In genomic region chr19:55127072-55127718, GRCm38 (mm10) we compare ENCODE assay signal across 8 mouse cellular contexts. TPM values are rescaled to one million over a fixed set of nuclear protein-coding genes. Genes with fewer than 3 reads are reported as not detected.
A peak's percentile ranks its signal among the peaks of the same experiment; 100 is the strongest.
DNase-seq lines count a peak whose midpoint lies in the region; ATAC-seq and TF ChIP-seq lines count a peak whose summit lies in the region.

TSS of gene Gpam (minus strand) at chr19:55127238.

- no peak within 1 kb of the TSS for H3K27ac ChIP-seq in ES-E14 (ENCODE audit: insufficient read depth, low read depth, low read length, poor library complexity, severe bottlenecking)
- 0 out of 2 replicates have a peak within 1 kb of the TSS, but pooled peaks have one; percentile 57 for H3K27ac ChIP-seq in kidney, embryonic 16.5 days (ENCODE audit: low read length)
- H3K27ac ChIP-seq in liver, embryonic 16.5 days (ENCODE audit: low read length): peak within 1 kb of the TSS; percentile 77

- no peak within 1 kb of the TSS for H3K9ac ChIP-seq in ES-E14 (ENCODE audit: insufficient read depth, low read depth, low read length, poor library complexity, severe bottlenecking)
- H3K9ac ChIP-seq in kidney, embryonic 16.5 days (replicated peaks; ENCODE audit: low read length): no peak within 1 kb of the TSS
- H3K9ac ChIP-seq in liver, embryonic 16.5 days (ENCODE audit: low read depth, low read length): peak within 1 kb of the TSS; percentile 16

- no peaks in the 10 kb centered on the region for H3K36me3 ChIP-seq in ES-E14 (ENCODE audit: control insufficient read depth, insufficient read depth, low read length, poor library complexity, severe bottlenecking)
- H3K36me3 ChIP-seq in kidney, embryonic 16.5 days (ENCODE audit: insufficient read depth, low read length): no peaks in the 10 kb centered on the region
- H3K36me3 ChIP-seq in liver, embryonic 16.5 days (ENCODE audit: control insufficient read depth, insufficient read depth): no peaks in the 10 kb centered on the region

- no peak within 1 kb of the TSS for H3K4me3 ChIP-seq in ES-E14 (ENCODE audit: insufficient read depth in 1 of 2, low read depth in 1 of 2, low read length in 2 of 2, poor library complexity in 1 of 2, severe bottlenecking in 1 of 2)
- peak within 1 kb of the TSS; percentile 12 for H3K4me3 ChIP-seq in kidney, embryonic 16.5 days (ENCODE audit: low read length)
- peak within 1 kb of the TSS; percentile 41 for H3K4me3 ChIP-seq in liver, embryonic 16.5 days (ENCODE audit: low read depth, low read length)

- H3K4me1 ChIP-seq in ES-E14 (ENCODE audit: control insufficient read depth in 2 of 2, insufficient read depth in 2 of 2, low read length in 2 of 2, poor library complexity in 1 of 2): peaks cover 0 to 4% of the 10 kb centered on the region in 2 experiments; a peak in 2 of 4 replicates
- H3K4me1 ChIP-seq in kidney, embryonic 16.5 days (ENCODE audit: insufficient read depth, low read length): peaks cover 33% of the 10 kb centered on the region
- H3K4me1 ChIP-seq in liver, embryonic 16.5 days (ENCODE audit: control insufficient read depth, low read depth, low read length): no peaks in the 10 kb centered on the region

- DNase-seq in ES-E14 (ENCODE audit: low read depth, low spot score): no peak
- DNase-seq in adrenal gland, postnatal 4 days (ENCODE audit: low spot score in 2 of 2): no peak
- no peak for DNase-seq in gonadal fat pad, adult 2 months (ENCODE audit: low read depth)
- peak; percentile 67 for DNase-seq in yolk sac, embryonic 10.5 days (ENCODE audit: low spot score)
- no peak for DNase-seq in retina, embryonic 14.5 days (ENCODE audit: low spot score)
- no peak for DNase-seq in thymus, postnatal 0 days (ENCODE audit: low spot score)

- H3K27me3 ChIP-seq in kidney, embryonic 16.5 days (ENCODE audit: insufficient read depth, low read length): no peaks in the 10 kb centered on the region
- no peaks in the 10 kb centered on the region for H3K27me3 ChIP-seq in liver, embryonic 16.5 days (ENCODE audit: control insufficient read depth, insufficient read depth, low read depth, low read length)

- WGBS in kidney, embryonic 16.5 days: 37% methylated on average over 11 of the region's 11 CpGs
- WGBS in liver, embryonic 16.5 days (ENCODE audit: insufficient replicate concordance): 53% methylated on average over 11 of the region's 11 CpGs

- peak within 1 kb of the TSS; percentile 28 for H3K4me2 ChIP-seq in kidney, embryonic 16.5 days (replicated peaks; ENCODE audit: low read depth, low read length)
- peak within 1 kb of the TSS; percentile 49 for H3K4me2 ChIP-seq in liver, embryonic 16.5 days (ENCODE audit: low read depth, low read length)

- no peaks in the 10 kb centered on the region for H3K9me3 ChIP-seq in ES-E14 (ENCODE audit: control insufficient read depth, insufficient read depth, low read depth, low read length)
- H3K9me3 ChIP-seq in kidney, embryonic 16.5 days (ENCODE audit: low read length): no peaks in the 10 kb centered on the region
- no peaks in the 10 kb centered on the region for H3K9me3 ChIP-seq in liver, embryonic 16.5 days (replicated peaks; ENCODE audit: control insufficient read depth, low read length)

- no peak for ATAC-seq in kidney, embryonic 16.5 days (ENCODE audit: low FRiP score, low TSS enrichment)
- peak; percentile 81 for ATAC-seq in liver, embryonic 16.5 days (ENCODE audit: low read depth)

- in situ Hi-C loops in ES-E14 (cut with MboI; ENCODE audit: low sequenced_read_pairs in 2 of 2, unreplicated experiment in 2 of 2): no loop called here

TF ChIP-seq in ES-E14, 5 proteins besides CTCF, POLR2A, EP300 and RAD21:
- no peak for TF ChIP-seq ZNF384 (IDR thresholded peaks at IDR 0.05; ENCODE audit: low read depth, low read length)
- no peak for TF ChIP-seq ZC3H11A (IDR thresholded peaks at IDR 0.05; ENCODE audit: borderline replicate concordance, low read depth, low read length)
- no peak for TF ChIP-seq CHD2 (IDR thresholded peaks at IDR 0.05; ENCODE audit: low read depth, low read length)
- no peak for TF ChIP-seq HCFC1 (IDR thresholded peaks at IDR 0.05; ENCODE audit: borderline replicate concordance, insufficient read depth, low read length)
- no peak for TF ChIP-seq MAFK (IDR thresholded peaks at IDR 0.05; ENCODE audit: insufficient read depth, low read depth, low read length)

RNA-seq across cellular contexts. Expression of gene Gpam, which starts in this region (rescaled TPM):
- 16.6 and 27.4 TPM in 2 replicates for total RNA-seq in ES-E14 (2012; rRNA removed)
- total RNA-seq in adrenal gland, postnatal 4 days (2021): 100 to 1,000 TPM; 192 to 213 TPM
- polyA plus RNA-seq in gonadal fat pad, adult 2 months (2012; rRNA removed): 88.7 and 95.1 TPM in 2 replicates
- 20.1 and 20.6 TPM in 2 replicates for polyA plus RNA-seq in kidney, embryonic 16.5 days (2015; fragmentation: Nextera tagmentation; extraction: Ambion mirVana)
- 43.3 and 45.2 TPM in 2 replicates for polyA plus RNA-seq in liver, embryonic 16.5 days (2015; fragmentation: Nextera tagmentation; extraction: Ambion mirVana)
- 6.0 and 6.4 TPM in 2 replicates for polyA plus RNA-seq in thymus, postnatal 0 days (2015; fragmentation: Nextera tagmentation; extraction: Ambion mirVana)

Comparison
In these comparisons a context has a peak if more than half of its experiments do, and no peak if none do; other contexts are left out.
1. H3K4me3 ChIP-seq: peak in kidney, embryonic 16.5 days (single experiment) and liver, embryonic 16.5 days (single experiment); none in ES-E14 (0 of 2).